Mouse (Mus musculus): ENCODE results near the gene Ear14. TPM values are rescaled to one million over a fixed set of nuclear protein-coding genes. Genes with fewer than 3 reads are reported as not detected.
"Not testable (repeated sequence)": the region's sequence is repeated elsewhere in the genome, so short reads cannot be mapped to it uniquely, and the experiment has no call there.

Ear14 gene
- total and polyA plus RNA-seq, 3 experiments: not detected

- DNase-seq (ENCODE audit: low read depth, low spot score): peak; percentile 40
- TF ChIP-seq SMC3 (IDR thresholded peaks at IDR 0.05; ENCODE audit: low read depth, low read length) (peak; percentile 41), CTCF (IDR thresholded peaks at IDR 0.05 in 2 of 3, conservative IDR thresholded peaks at IDR 0.05 in 1 of 3; ENCODE audit: control insufficient read depth in 1 of 3, insufficient read depth in 1 of 3, low read depth in 2 of 3, low read length in 3 of 3, poor library complexity in 1 of 3, severe bottlenecking in 1 of 3) (peak; percentile 29 to 38 (median 35); a peak in 4 of 6 replicates), RAD21 (IDR thresholded peaks at IDR 0.05; ENCODE audit: low read depth, low read length) (peak; percentile 8; the same call in 1 of the 2 replicates)
- H3K27ac ChIP-seq (ENCODE audit: control insufficient read depth, low read depth, low read length); H3K79me2 ChIP-seq (ENCODE audit: control insufficient read depth, insufficient read depth, low read length, poor library complexity); H3K4me1 ChIP-seq (ENCODE audit: control insufficient read depth in 1 of 2, insufficient read depth in 2 of 2, low read length in 2 of 2); H3K9ac ChIP-seq (ENCODE audit: control insufficient read depth, low read depth, low read length, poor library complexity, severe bottlenecking); H3K4me3 ChIP-seq (ENCODE audit: control insufficient read depth in 1 of 2, insufficient read depth in 1 of 2, low read depth in 2 of 2, low read length in 2 of 2); H3K27me3 ChIP-seq (ENCODE audit: control insufficient read depth in 1 of 2, insufficient read depth in 2 of 2, low read length in 2 of 2); H3K9me3 ChIP-seq (replicated peaks; ENCODE audit: insufficient read depth, low read length); H3K36me3 ChIP-seq (ENCODE audit: control insufficient read depth in 1 of 2, insufficient read depth in 2 of 2, low read length in 2 of 2): not testable (repeated sequence)
Observed at GRCm38 (mm10) chr14:51172095-51172865, 30.9 kb upstream of the Ear14 start.

- not testable (repeated sequence) for H3K79me2 ChIP-seq (ENCODE audit: control insufficient read depth, insufficient read depth, low read length, poor library complexity); DNase-seq (ENCODE audit: low read depth, low spot score); H3K4me1 ChIP-seq (ENCODE audit: control insufficient read depth in 1 of 2, insufficient read depth in 2 of 2, low read length in 2 of 2); H3K27me3 ChIP-seq (ENCODE audit: control insufficient read depth in 1 of 2, insufficient read depth in 2 of 2, low read length in 2 of 2); H3K9ac ChIP-seq (ENCODE audit: control insufficient read depth, low read depth, low read length, poor library complexity, severe bottlenecking); H3K36me3 ChIP-seq (ENCODE audit: control insufficient read depth in 1 of 2, insufficient read depth in 2 of 2, low read length in 2 of 2); H3K9me3 ChIP-seq (replicated peaks; ENCODE audit: insufficient read depth, low read length); H3K27ac ChIP-seq (ENCODE audit: control insufficient read depth, low read depth, low read length); H3K4me3 ChIP-seq (ENCODE audit: control insufficient read depth in 1 of 2, insufficient read depth in 1 of 2, low read depth in 2 of 2, low read length in 2 of 2)
Observed at GRCm38 (mm10) chr14:51172947-51173346, 30.2 kb upstream of the Ear14 start.

- H3K9ac ChIP-seq (ENCODE audit: control insufficient read depth, low read depth, low read length, poor library complexity, severe bottlenecking): no peak overlapping the region
- H3K36me3 ChIP-seq (ENCODE audit: control insufficient read depth in 1 of 2, insufficient read depth in 2 of 2, low read length in 2 of 2): no peaks in the 10 kb centered on the region
- no peaks in the 10 kb centered on the region for H3K27me3 ChIP-seq (ENCODE audit: control insufficient read depth in 1 of 2, insufficient read depth in 2 of 2, low read length in 2 of 2)
- no peak for DNase-seq (ENCODE audit: low read depth, low spot score)
- no peaks in the 10 kb centered on the region for H3K79me2 ChIP-seq (ENCODE audit: control insufficient read depth, insufficient read depth, low read length, poor library complexity)
- TF ChIP-seq GABPA (IDR thresholded peaks at IDR 0.05; ENCODE audit: low read depth, low read length) (no peak), GATA1 (IDR thresholded peaks at IDR 0.05; ENCODE audit: low read depth, low read length) (no peak), JUND (IDR thresholded peaks at IDR 0.05; ENCODE audit: low read depth, low read length) (no peak), MYC (IDR thresholded peaks at IDR 0.05; ENCODE audit: low read depth, low read length) (no peak), CTCF (IDR thresholded peaks at IDR 0.05 in 2 of 3, conservative IDR thresholded peaks at IDR 0.05 in 1 of 3; ENCODE audit: control insufficient read depth in 1 of 3, insufficient read depth in 1 of 3, low read depth in 2 of 3, low read length in 3 of 3, poor library complexity in 1 of 3, severe bottlenecking in 1 of 3) (no peak), MXI1 (IDR thresholded peaks at IDR 0.05; ENCODE audit: low read depth, low read length) (no peak), SIN3A (IDR thresholded peaks at IDR 0.05; ENCODE audit: low read length) (no peak), ZNF384 (IDR thresholded peaks at IDR 0.05; ENCODE audit: low read depth, low read length) (no peak), SMC3 (IDR thresholded peaks at IDR 0.05; ENCODE audit: low read depth, low read length) (no peak), ZC3H11A (IDR thresholded peaks at IDR 0.05; ENCODE audit: low read depth, low read length) (no peak), NELFE (IDR thresholded peaks at IDR 0.05; ENCODE audit: low read depth, low read length) (no peak), HCFC1 (IDR thresholded peaks at IDR 0.05; ENCODE audit: low read depth, low read length) (no peak), TBP (IDR thresholded peaks at IDR 0.05; ENCODE audit: low read depth, low read length) (no peak), KAT2A (conservative IDR thresholded peaks at IDR 0.05; ENCODE audit: low read depth, low read length) (no peak), MAZ (IDR thresholded peaks at IDR 0.05; ENCODE audit: low read depth, low read length) (no peak), BHLHE40 (IDR thresholded peaks at IDR 0.05; ENCODE audit: borderline replicate concordance, low read depth, low read length) (no peak)
- no peak overlapping the region for H3K4me3 ChIP-seq (ENCODE audit: control insufficient read depth in 1 of 2, insufficient read depth in 1 of 2, low read depth in 2 of 2, low read length in 2 of 2)
- H3K9me3 ChIP-seq (replicated peaks; ENCODE audit: insufficient read depth, low read length): no peaks in the 10 kb centered on the region
- H3K4me1 ChIP-seq (ENCODE audit: control insufficient read depth in 1 of 2, insufficient read depth in 2 of 2, low read length in 2 of 2): no peaks in the 10 kb centered on the region
- H3K27ac ChIP-seq (ENCODE audit: control insufficient read depth, low read depth, low read length): no peak overlapping the region
Observed at GRCm38 (mm10) chr14:51173843-51174242, 29.3 kb upstream of the Ear14 start.

GRCm38 (mm10) chr14:51181051-51181450 is 22.1 kb upstream of the Ear14 start:
- H3K4me1 ChIP-seq (ENCODE audit: control insufficient read depth in 1 of 2, insufficient read depth in 2 of 2, low read length in 2 of 2); H3K9me3 ChIP-seq (replicated peaks; ENCODE audit: insufficient read depth, low read length); H3K9ac ChIP-seq (ENCODE audit: control insufficient read depth, low read depth, low read length, poor library complexity, severe bottlenecking); H3K79me2 ChIP-seq (ENCODE audit: control insufficient read depth, insufficient read depth, low read length, poor library complexity); DNase-seq (ENCODE audit: low read depth, low spot score); H3K4me3 ChIP-seq (ENCODE audit: control insufficient read depth in 1 of 2, insufficient read depth in 1 of 2, low read depth in 2 of 2, low read length in 2 of 2); H3K27ac ChIP-seq (ENCODE audit: control insufficient read depth, low read depth, low read length); H3K27me3 ChIP-seq (ENCODE audit: control insufficient read depth in 1 of 2, insufficient read depth in 2 of 2, low read length in 2 of 2); H3K36me3 ChIP-seq (ENCODE audit: control insufficient read depth in 1 of 2, insufficient read depth in 2 of 2, low read length in 2 of 2): not testable (repeated sequence)
